Mouse (Mus musculus): Measurements from ENCODE around the gene Acvr1b.

Gene Acvr1b

DNA sequence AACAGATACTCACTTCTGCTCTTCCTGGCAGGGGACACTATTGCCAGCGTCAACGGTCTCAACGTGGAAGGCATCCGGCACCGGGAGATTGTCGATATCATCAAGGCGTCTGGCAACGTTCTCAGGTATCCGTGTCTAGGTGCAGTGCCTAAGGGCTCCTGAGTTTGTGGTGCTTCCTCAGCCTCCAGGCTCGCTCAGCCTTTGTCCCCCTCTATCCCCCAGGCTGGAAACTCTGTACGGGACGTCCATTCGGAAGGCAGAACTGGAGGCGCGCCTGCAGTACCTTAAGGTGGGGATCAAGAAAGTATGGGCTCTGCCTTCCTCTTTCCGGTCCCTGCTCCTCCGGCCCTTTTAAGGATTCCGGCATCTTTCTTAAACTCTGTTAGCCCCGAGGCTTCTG, 56.6 kb downstream of the Acvr1b start:
- no peak for DNase-seq (ENCODE audit: low spot score)

DNA sequence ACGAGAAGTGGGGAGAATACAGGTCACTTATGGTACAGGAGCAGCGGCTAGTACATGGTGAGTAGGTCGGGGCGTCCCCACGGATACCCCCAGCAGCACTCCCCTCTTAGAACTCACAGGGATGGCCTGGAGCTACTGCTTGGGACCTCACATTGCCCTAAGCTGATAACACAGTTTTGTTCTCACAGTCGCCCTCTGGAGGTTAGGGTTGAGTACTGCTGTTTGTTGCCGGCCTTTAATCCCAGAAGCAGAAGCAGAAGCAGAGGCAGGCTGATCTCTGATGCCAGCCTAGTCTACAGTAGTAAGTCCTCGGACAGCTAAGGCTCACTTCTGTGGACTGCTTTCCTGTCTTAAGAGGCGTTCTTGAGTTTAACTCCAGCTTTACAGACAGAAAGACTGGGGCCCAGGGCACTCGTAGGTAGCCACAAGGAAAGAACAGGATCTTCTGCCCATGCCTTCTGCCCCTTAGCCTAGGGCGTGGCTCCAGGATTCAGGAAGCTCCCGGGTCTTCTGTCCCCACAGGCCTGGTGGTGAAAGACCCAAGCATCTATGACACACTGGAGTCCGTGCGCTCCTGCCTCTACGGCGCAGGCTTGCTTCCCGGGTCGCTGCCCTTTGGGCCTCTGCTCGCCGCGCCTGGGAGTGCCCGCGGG, 57.3 kb downstream of the Acvr1b start:
- no peak for DNase-seq (ENCODE audit: low spot score)

GRCm38 (mm10) chr15:101231648-101232180, 57.8 kb downstream of the Acvr1b start:
- no peak for DNase-seq (ENCODE audit: low spot score)

- DNase-seq (ENCODE audit: low spot score) = no peak
These were observed 58.7 kb downstream of the Acvr1b start for GRCm38 (mm10) chr15:101232607-101233006.

DNA sequence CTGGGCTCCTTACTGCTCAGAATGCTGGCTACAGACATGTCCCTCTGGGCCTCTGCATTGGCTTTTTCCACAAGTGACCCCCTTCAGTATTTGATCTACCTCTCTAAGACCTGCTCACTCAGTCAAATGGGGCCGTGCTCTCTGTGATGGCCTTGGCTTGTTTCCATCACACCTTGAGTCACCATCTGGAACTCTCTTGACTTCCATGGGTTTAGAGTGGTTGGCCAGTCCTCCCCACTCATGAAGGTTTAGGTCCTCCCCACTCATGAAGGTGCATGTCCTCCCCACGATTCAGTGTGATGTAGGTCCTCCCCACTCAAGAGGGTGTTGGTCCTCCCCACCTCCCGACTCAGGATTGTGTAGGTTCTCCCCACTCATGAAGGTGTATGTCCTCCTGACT, 59.3 kb downstream of the Acvr1b start:
- DNase-seq (ENCODE audit: low spot score) = no peak

DNA sequence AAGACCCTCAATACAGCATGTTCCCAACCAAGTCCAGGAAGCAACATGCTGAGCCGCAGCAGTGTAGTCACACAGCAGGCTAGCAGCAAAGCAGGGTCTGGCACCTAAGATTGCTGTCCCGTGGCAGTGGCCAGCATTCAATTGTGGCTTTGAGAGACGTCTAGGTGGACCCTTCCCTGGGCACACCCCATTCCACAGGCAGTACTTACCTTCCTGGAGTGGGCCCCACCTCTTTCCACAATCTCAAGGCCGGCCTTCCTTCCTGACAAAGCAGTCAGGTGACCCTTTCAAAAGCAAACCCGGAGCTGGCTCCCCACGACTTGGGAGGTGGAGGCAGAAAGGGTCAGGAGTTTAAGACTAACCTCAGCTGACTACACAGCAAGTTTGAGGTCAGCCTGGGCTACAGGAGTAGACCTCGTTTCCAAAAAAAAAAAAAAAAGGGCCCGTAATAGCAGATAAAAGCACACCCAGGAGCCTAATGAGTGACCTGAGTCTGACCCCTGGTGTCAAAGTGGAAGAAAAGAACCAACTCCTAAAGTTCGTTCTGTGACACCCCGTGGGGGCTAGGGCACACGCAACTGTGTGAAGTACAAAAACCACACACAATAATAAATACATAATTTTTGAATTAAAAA, 59.9 kb downstream of the Acvr1b start:
- DNase-seq (ENCODE audit: low spot score) = no peak

GRCm38 (mm10) chr15:101234611-101235341, 60.9 kb downstream of the Acvr1b start:
- DNase-seq (ENCODE audit: low spot score) = no peak

DNA sequence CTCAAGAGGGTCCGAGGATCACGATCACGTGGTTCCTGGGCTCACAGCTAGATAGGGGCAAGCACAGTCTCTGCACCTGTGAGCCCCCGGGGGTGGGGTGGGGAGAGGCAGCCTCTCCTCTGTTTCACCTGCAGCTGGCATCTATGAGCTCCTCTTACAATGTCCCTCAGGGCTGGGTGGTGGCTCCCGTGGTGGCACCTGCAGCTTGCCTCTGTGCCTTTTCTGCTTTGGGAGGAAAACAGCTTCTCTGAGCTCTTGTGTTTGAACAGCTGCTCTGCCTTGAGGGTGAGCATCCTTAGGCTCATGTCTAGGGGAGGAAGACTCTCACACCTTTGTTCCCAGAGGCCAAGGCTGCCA, 61.5 kb downstream of the Acvr1b start:
- DNase-seq (ENCODE audit: low spot score) = no peak

GRCm38 (mm10) chr15:101235728-101236327, 62.0 kb downstream of the Acvr1b start:
- DNase-seq (ENCODE audit: low spot score) = no peak

- DNase-seq (ENCODE audit: low spot score) = peak; percentile 74
These were observed 63.0 kb downstream of the Acvr1b start for GRCm38 (mm10) chr15:101236878-101237277.

- peak; percentile 73 for DNase-seq (ENCODE audit: low spot score)
These were observed 65.1 kb downstream of the Acvr1b start for GRCm38 (mm10) chr15:101238885-101239511.

- DNase-seq (ENCODE audit: low spot score) = no peak
These were observed 66.0 kb downstream of the Acvr1b start for GRCm38 (mm10) chr15:101239821-101240220.

GRCm38 (mm10) chr15:101240799-101241204, 66.9 kb downstream of the Acvr1b start:
- DNase-seq (ENCODE audit: low spot score) = peak; percentile 83

GRCm38 (mm10) chr15:101241236-101241635, 67.4 kb downstream of the Acvr1b start:
- DNase-seq (ENCODE audit: low spot score) = no peak

DNA sequence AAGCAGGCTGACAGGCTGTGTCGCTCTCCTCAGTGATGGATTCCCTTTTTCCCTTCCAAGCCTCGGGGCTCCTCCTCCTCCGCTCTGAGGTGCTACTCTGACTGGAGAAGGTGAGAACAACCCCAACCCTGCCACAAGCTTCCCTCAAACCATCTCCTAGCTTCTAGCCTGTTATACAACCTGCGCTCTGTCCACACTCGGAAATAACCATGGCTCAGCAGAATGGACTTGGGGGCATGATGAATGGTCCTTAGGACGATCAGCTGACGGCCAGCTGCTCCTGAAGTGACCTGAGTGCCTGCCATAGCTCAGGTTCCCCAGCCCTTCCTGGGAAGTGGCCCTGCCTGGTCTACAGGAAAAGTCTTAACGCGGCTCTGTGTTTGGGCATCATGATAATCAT, 68.0 kb downstream of the Acvr1b start:
- no peak for DNase-seq (ENCODE audit: low spot score)

DNA sequence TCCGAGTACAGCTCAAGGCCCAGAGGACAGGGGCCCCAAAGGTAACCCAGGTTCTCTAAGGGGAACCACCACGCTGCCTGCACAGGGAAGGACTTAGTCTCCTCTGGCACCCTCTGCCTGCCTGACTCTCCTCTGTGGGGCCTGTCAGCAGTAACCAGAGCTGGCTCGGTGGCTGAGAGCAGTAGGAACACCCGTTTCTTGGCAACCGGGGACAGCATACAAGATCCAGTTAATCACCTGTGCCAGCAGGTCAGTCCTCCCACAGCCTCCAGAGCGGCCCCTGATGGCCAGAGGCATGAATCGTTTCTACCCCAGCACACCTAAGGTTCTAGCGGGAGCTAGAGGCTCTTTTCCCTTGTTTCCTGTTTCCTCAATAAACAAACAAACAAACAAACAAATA, 68.8 kb downstream of the Acvr1b start:
- peak; percentile 58 for DNase-seq (ENCODE audit: low spot score)

- DNase-seq (ENCODE audit: low spot score) = no peak
These were observed 70.1 kb downstream of the Acvr1b start for GRCm38 (mm10) chr15:101244012-101244411.

DNA sequence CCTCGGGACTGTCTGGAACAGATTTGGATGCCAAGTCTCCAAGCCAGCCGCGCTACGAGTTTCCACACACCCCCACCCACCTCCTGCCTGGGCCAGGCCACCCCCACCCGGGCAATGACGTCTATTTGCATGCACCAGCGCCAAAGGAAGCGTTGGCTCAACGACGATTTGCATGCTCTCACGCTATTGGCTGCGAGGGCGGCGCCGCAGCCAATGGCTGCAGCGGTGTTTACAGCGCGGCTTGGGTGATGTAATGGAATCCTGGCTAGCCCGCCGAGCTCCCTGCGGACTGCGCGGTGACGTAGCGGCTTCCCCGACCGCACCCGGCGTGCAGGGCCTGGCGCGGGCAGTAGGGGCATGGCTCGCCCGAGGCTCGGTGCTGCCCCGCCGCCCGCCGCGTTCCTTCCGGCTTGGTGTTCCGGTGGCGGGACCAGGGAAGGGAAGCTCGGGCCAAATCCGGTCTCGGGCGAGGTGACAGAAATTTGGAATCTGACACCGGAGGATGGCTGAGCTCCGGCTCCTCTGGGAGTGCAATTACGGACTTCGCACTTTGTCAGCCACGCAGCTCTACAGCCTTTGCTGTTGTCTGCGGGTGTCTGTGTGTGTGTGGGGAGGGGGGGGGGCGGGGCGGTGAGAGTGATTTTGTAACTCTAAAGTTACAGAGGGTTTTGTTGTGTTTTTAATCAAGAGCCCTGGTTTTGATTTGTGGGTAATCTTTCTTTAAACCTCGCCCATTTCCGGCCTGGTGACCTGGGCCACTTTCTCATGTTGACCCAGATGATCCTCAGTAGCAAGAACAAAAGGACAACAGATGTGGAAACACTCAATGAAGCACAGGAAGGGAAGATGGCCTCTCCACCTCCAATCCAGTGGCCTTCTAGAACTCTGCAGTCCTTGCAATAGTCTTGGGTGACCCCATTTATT, 72.6 kb downstream of the Acvr1b start:
- peak; percentile 93 for DNase-seq (ENCODE audit: low spot score)

DNA sequence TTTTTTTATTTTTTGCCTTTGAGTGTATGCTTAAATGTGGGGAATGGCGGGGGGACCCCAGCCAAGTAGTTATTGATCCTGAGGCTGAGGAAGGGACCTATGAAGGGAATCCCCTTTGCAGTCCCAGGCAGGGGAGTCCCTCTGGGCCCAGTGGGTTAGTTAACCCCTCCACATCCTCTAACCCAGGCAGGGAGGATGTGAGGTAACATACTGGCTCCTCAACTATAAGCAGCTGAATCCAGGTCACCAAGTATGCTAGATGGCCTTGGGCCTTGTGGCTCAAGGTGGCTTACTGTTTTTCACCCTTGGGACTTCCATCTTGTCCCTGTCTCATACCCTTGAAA, 73.3 kb downstream of the Acvr1b start:
- no peak for DNase-seq (ENCODE audit: low spot score)

GRCm38 (mm10) chr15:101248029-101248710, 74.3 kb downstream of the Acvr1b start:
- DNase-seq (ENCODE audit: low spot score) = peak; percentile 64
